Mouse (Mus musculus): ENCODE measurements around the gene Cdk13.

Gene Cdk13

GRCm38 (mm10) chr13:17762405-17762804, 42.5 kb downstream of the Cdk13 start:
- DNase-seq (ENCODE audit: low spot score) = no peak

- DNase-seq (ENCODE audit: low spot score) = peak; percentile 17
Measured at GRCm38 (mm10) chr13:17754997-17755396, 49.9 kb downstream of the Cdk13 start.

GRCm38 (mm10) chr13:17728798-17729197, 76.1 kb downstream of the Cdk13 start:
- no peak for DNase-seq (ENCODE audit: low spot score)

GRCm38 (mm10) chr13:17727922-17728321, 77.0 kb downstream of the Cdk13 start:
- DNase-seq (ENCODE audit: low spot score) = no peak

- no peak for DNase-seq (ENCODE audit: low spot score)
Measured at GRCm38 (mm10) chr13:17717357-17717756, 87.5 kb downstream of the Cdk13 start.

GRCm38 (mm10) chr13:17708784-17709311, 96.0 kb downstream of the Cdk13 start:
- no peak for DNase-seq (ENCODE audit: low spot score)

GRCm38 (mm10) chr13:17705188-17705826, 99.6 kb downstream of the Cdk13 start:
- no peak for DNase-seq (ENCODE audit: low spot score)

- no peak for DNase-seq (ENCODE audit: low spot score)
Measured at GRCm38 (mm10) chr13:17702311-17702710, 102.6 kb downstream of the Cdk13 start.

- no peak for DNase-seq (ENCODE audit: low spot score)
Measured at GRCm38 (mm10) chr13:17701322-17701721, 103.6 kb downstream of the Cdk13 start.

GRCm38 (mm10) chr13:17700090-17700715, 104.7 kb downstream of the Cdk13 start:
- DNase-seq (ENCODE audit: low spot score) = no peak

- no peak for DNase-seq (ENCODE audit: low spot score)
Measured at GRCm38 (mm10) chr13:17695898-17696580, 108.9 kb downstream of the Cdk13 start.

- DNase-seq (ENCODE audit: low spot score) = peak; percentile 100
Measured at GRCm38 (mm10) chr13:17694911-17695699, 109.8 kb downstream of the Cdk13 start, which contains the start of the genes Mplkip and Sugct. TSS of gene Mplkip (plus strand) at chr13:17695192. TSS of gene Sugct (minus strand) at chr13:17695553.

- DNase-seq (ENCODE audit: low spot score) = no peak
Measured at GRCm38 (mm10) chr13:17694414-17694813, 110.5 kb downstream of the Cdk13 start.

GRCm38 (mm10) chr13:17693816-17694215, 111.1 kb downstream of the Cdk13 start:
- DNase-seq (ENCODE audit: low spot score) = peak; percentile 35

GRCm38 (mm10) chr13:17691436-17691835, 113.5 kb downstream of the Cdk13 start:
- no peak for DNase-seq (ENCODE audit: low spot score)

- DNase-seq (ENCODE audit: low spot score) = no peak
Measured at GRCm38 (mm10) chr13:17690686-17691085, 114.2 kb downstream of the Cdk13 start.

GRCm38 (mm10) chr13:17689461-17689860, 115.4 kb downstream of the Cdk13 start:
- DNase-seq (ENCODE audit: low spot score) = no peak

GRCm38 (mm10) chr13:17671122-17671521, 133.8 kb downstream of the Cdk13 start:
- no peak for DNase-seq (ENCODE audit: low spot score)

GRCm38 (mm10) chr13:17667380-17667779, 137.5 kb downstream of the Cdk13 start:
- DNase-seq (ENCODE audit: low spot score) = no peak

All from lung, postnatal 25 days (tissue).